Mouse (Mus musculus) MEL (cell line): ENCODE measurements around the gene Olfr358. TPM values are rescaled to one million over a fixed set of nuclear protein-coding genes. Genes with fewer than 3 reads are reported as not detected.

Experiments used
- DNase-seq: peaks from one replicate; pipeline ENCODE4 v3.0.0; 2011; ENCODE audit warnings: low read depth, low spot score
- H3K27ac ChIP-seq: 2 replicates; pipeline ENCODE4 v1.5.1; 2012; ENCODE audit warnings: low read depth, mild to moderate bottlenecking, control low read depth, low read length, moderate library complexity; ENCODE audit not compliant: control insufficient read depth
- H3K27me3 ChIP-seq, 2 experiments: fragments of 150-350 bp in 1 of 2; sonication (generic) in 1 of 2; 2 replicates each; pipeline ENCODE4 v1.6.1; 2012; ENCODE audit warnings: low read length in 2 of 2, mild to moderate bottlenecking in 2 of 2, improper control_type of control experiment in 1 of 2, moderate library complexity in 1 of 2; ENCODE audit not compliant: insufficient read depth in 2 of 2, control insufficient read depth in 1 of 2
- H3K36me3 ChIP-seq, 2 experiments: 2 replicates each; pipeline ENCODE4 v1.6.1; 2012 to 2014; ENCODE audit warnings: low read length in 2 of 2, improper control_type of control experiment in 1 of 2, inconsistent platforms in 1 of 2, mild to moderate bottlenecking in 1 of 2; ENCODE audit not compliant: insufficient read depth in 2 of 2, control insufficient read depth in 1 of 2
- H3K4me1 ChIP-seq, 2 experiments: fragments of 150-350 bp in 1 of 2; sonication (generic) in 1 of 2; 2 replicates each; pipeline ENCODE4 v1.6.1; 2012; ENCODE audit warnings: low read length in 2 of 2, improper control_type of control experiment in 1 of 2, mild to moderate bottlenecking in 1 of 2; ENCODE audit not compliant: insufficient read depth in 2 of 2, control insufficient read depth in 1 of 2
- H3K4me3 ChIP-seq, 2 experiments: fragments of 150-350 bp in 1 of 2; sonication (generic) in 1 of 2; 2 replicates each; pipeline ENCODE4 v1.5.1; 2012; ENCODE audit warnings: low read depth in 2 of 2, low read length in 2 of 2, mild to moderate bottlenecking in 2 of 2, moderate library complexity in 2 of 2, control low read depth in 1 of 2, improper control_type of control experiment in 1 of 2; ENCODE audit not compliant: control insufficient read depth in 1 of 2, insufficient read depth in 1 of 2
- H3K79me2 ChIP-seq: 2 replicates; pipeline ENCODE4 v1.6.1; 2012; ENCODE audit warnings: mild to moderate bottlenecking, low read length, moderate library complexity; ENCODE audit not compliant: control insufficient read depth, poor library complexity, insufficient read depth
- H3K9ac ChIP-seq: 2 replicates; pipeline ENCODE4 v1.6.1; 2012; ENCODE audit warnings: low read depth, mild to moderate bottlenecking, control low read depth, low read length, moderate library complexity; ENCODE audit not compliant: control insufficient read depth, poor library complexity, severe bottlenecking
- H3K9me3 ChIP-seq: fragments of 150-350 bp; sonication (generic); replicated peaks from 2 replicates; pipeline ENCODE4 v1.6.1; 2012; ENCODE audit warnings: mild to moderate bottlenecking, low read length, improper control_type of control experiment, moderate library complexity; ENCODE audit not compliant: insufficient read depth
- CHD2 ChIP-seq: IDR thresholded peaks from 2 replicates; pipeline ENCODE4 v1.6.1; 2011; ENCODE audit warnings: low read length, improper control_type of control experiment
- E2F4 ChIP-seq: IDR thresholded peaks from 2 replicates; pipeline ENCODE4 v1.6.1; 2011; ENCODE audit warnings: low read depth, low read length, improper control_type of control experiment, borderline replicate concordance
- ELF1 ChIP-seq: IDR thresholded peaks from 2 replicates; pipeline ENCODE4 v1.6.1; 2014; ENCODE audit warnings: low read depth, mild to moderate bottlenecking, inconsistent platforms, low read length, improper control_type of control experiment, moderate library complexity
- EP300 ChIP-seq, 2 experiments: IDR thresholded peaks; 2 replicates each; pipeline ENCODE4 v1.6.1; 2011; ENCODE audit warnings: improper control_type of control experiment in 2 of 2, low read length in 2 of 2, low read depth in 1 of 2, mild to moderate bottlenecking in 1 of 2
- GABPA ChIP-seq: IDR thresholded peaks from 2 replicates; pipeline ENCODE4 v1.6.1; 2012; ENCODE audit warnings: low read depth, mild to moderate bottlenecking, inconsistent platforms, low read length, improper control_type of control experiment, moderate library complexity
- HCFC1 ChIP-seq: IDR thresholded peaks from 2 replicates; pipeline ENCODE4 v1.6.1; 2012; ENCODE audit warnings: low read depth, mild to moderate bottlenecking, inconsistent platforms, low read length, improper control_type of control experiment, moderate library complexity
- KAT2A ChIP-seq: conservative IDR thresholded peaks from 2 replicates; pipeline ENCODE4 v1.6.1; 2012; ENCODE audit warnings: low read depth, low read length, improper control_type of control experiment, inconsistent platforms
- MAX ChIP-seq: IDR thresholded peaks from 2 replicates; pipeline ENCODE4 v1.6.1; 2011; ENCODE audit warnings: low read length, improper control_type of control experiment
- MEF2A ChIP-seq: IDR thresholded peaks from 2 replicates; pipeline ENCODE4 v1.6.1; 2014; ENCODE audit warnings: low read depth, mild to moderate bottlenecking, inconsistent platforms, low read length, improper control_type of control experiment; ENCODE audit not compliant: poor library complexity, insufficient replicate concordance, severe bottlenecking; ENCODE audit errors: extremely low read depth
- MXI1 ChIP-seq: IDR thresholded peaks from 2 replicates; pipeline ENCODE4 v1.6.1; 2011; ENCODE audit warnings: mild to moderate bottlenecking, low read depth, low read length, improper control_type of control experiment
- MYB ChIP-seq: IDR thresholded peaks from 2 replicates; pipeline ENCODE4 v1.6.1; 2011; ENCODE audit warnings: mild to moderate bottlenecking, low read depth, low read length, improper control_type of control experiment
- NELFE ChIP-seq: IDR thresholded peaks from 2 replicates; pipeline ENCODE4 v1.6.1; 2011; ENCODE audit warnings: low read depth, low read length, improper control_type of control experiment
- POLR2A ChIP-seq, 2 experiments: IDR thresholded peaks; 2 replicates each; pipeline ENCODE4 v1.6.1; 2011 to 2012; ENCODE audit warnings: low read length in 2 of 2, mild to moderate bottlenecking in 2 of 2, control low read depth in 1 of 2, improper control_type of control experiment in 1 of 2, low read depth in 1 of 2, moderate library complexity in 1 of 2; ENCODE audit not compliant: control insufficient read depth in 1 of 2, insufficient read depth in 1 of 2, poor library complexity in 1 of 2
- POLR2AphosphoS5 ChIP-seq: IDR thresholded peaks from 2 replicates; pipeline ENCODE4 v1.6.1; 2012; ENCODE audit warnings: low read depth, borderline replicate concordance, mild to moderate bottlenecking, inconsistent platforms, low read length, moderate library complexity, mixed read lengths
- RAD21 ChIP-seq: IDR thresholded peaks from 2 replicates; pipeline ENCODE4 v1.6.1; 2011; ENCODE audit warnings: mild to moderate bottlenecking, low read depth, low read length, improper control_type of control experiment
- RCOR1 ChIP-seq: IDR thresholded peaks from 2 replicates; pipeline ENCODE4 v1.6.1; 2012; ENCODE audit warnings: low read depth, mild to moderate bottlenecking, inconsistent platforms, low read length, improper control_type of control experiment
- SMC3 ChIP-seq: IDR thresholded peaks from 2 replicates; pipeline ENCODE4 v1.6.1; 2011; ENCODE audit warnings: low read depth, low read length, improper control_type of control experiment
- TAL1 ChIP-seq: IDR thresholded peaks from 2 replicates; pipeline ENCODE4 v1.6.1; 2012; ENCODE audit warnings: mild to moderate bottlenecking, inconsistent platforms, low read length, moderate library complexity, mixed read lengths
- TCF12 ChIP-seq: IDR thresholded peaks from 2 replicates; pipeline ENCODE4 v1.6.1; 2014; ENCODE audit warnings: low read depth, mild to moderate bottlenecking, inconsistent platforms, low read length, improper control_type of control experiment, moderate library complexity
- UBTF ChIP-seq: IDR thresholded peaks from 2 replicates; pipeline ENCODE4 v1.6.1; 2012; ENCODE audit warnings: low read depth, mild to moderate bottlenecking, inconsistent platforms, low read length, improper control_type of control experiment, moderate library complexity, borderline replicate concordance; ENCODE audit not compliant: insufficient read depth
- USF1 ChIP-seq: IDR thresholded peaks from 2 replicates; pipeline ENCODE4 v1.6.1; 2014; ENCODE audit warnings: low read depth, mild to moderate bottlenecking, inconsistent platforms, low read length, improper control_type of control experiment, moderate library complexity
- ZMIZ1 ChIP-seq: IDR thresholded peaks from 2 replicates; pipeline ENCODE4 v1.6.1; 2012; ENCODE audit warnings: low read depth, mild to moderate bottlenecking, inconsistent platforms, low read length, improper control_type of control experiment, moderate library complexity
- ZNF384 ChIP-seq: IDR thresholded peaks from 2 replicates; pipeline ENCODE4 v1.6.1; 2012; ENCODE audit warnings: low read depth, mild to moderate bottlenecking, inconsistent platforms, low read length, improper control_type of control experiment
- polyA plus RNA-seq, 2 experiments: library from polyadenylated mRNA; stranded (reverse) in 1 of 2; unstranded in 1 of 2; fragments of >175 nt in 1 of 2; fragments of >200 nt in 1 of 2; gene quantifications; 2 replicates each; pipeline versions ENCODE4 v1.2.1 to v1.2.4; 2012; ENCODE audit warnings: low replicate concordance in 2 of 2, low read depth in 1 of 2; ENCODE audit not compliant: insufficient read length in 2 of 2, insufficient read depth in 1 of 2, missing spikeins in 1 of 2
- total RNA-seq: library from RNA; depleted of rRNA; stranded (reverse); fragments of 300-350 nt; gene quantifications from 2 replicates; pipeline ENCODE4 v1.2.3, GENCODE M21; 2012; rRNA removed

Olfr358 gene
- total RNA-seq (not detected in 2 replicates), polyA plus RNA-seq (not detected)

- Histone ChIP-seq H3K4me1 (no peaks in the 10 kb centered on the region), H3K27ac (no peak within 1 kb of the TSS), H3K4me3 (no peak within 1 kb of the TSS), H3K79me2 (no peaks in the 10 kb centered on the region), H3K9ac (no peak within 1 kb of the TSS), H3K36me3 (no peaks in the 10 kb centered on the region), H3K9me3 (no peaks in the 10 kb centered on the region), H3K27me3 (no peaks in the 10 kb centered on the region)
- TF ChIP-seq HCFC1: no peak
- TF ChIP-seq MXI1: no peak
- TF ChIP-seq GABPA: no peak
- TF ChIP-seq RCOR1: no peak
- no peak for TF ChIP-seq CHD2
- TF ChIP-seq MAX: no peak
- TF ChIP-seq POLR2A (IDR thresholded peaks at IDR 0.05; ENCODE audit: control insufficient read depth in 1 of 2, insufficient read depth in 1 of 2, low read depth in 1 of 2, low read length in 2 of 2, poor library complexity in 1 of 2): no peak
- no peak for TF ChIP-seq KAT2A
- no peak for TF ChIP-seq TAL1
- no peak for TF ChIP-seq SMC3
- TF ChIP-seq MYB: no peak
- TF ChIP-seq ZNF384: no peak
- no peak for TF ChIP-seq E2F4
- no peak for TF ChIP-seq NELFE
- no peak for TF ChIP-seq EP300 (IDR thresholded peaks at IDR 0.05; ENCODE audit: low read depth in 1 of 2, low read length in 2 of 2)
- DNase-seq: no peak
Measured at GRCm38 (mm10) chr2:37009235-37009634, at the start of gene Olfr358. Gene Olfr358 (minus strand): TSS chr2:37009335.

GRCm38 (mm10) chr2:36997030-36997429 is 12.1 kb downstream of the Olfr358 start:
- Histone ChIP-seq H3K27ac (no peak overlapping the region), H3K79me2 (no peaks in the 10 kb centered on the region), H3K4me1 (no peaks in the 10 kb centered on the region), H3K4me3 (no peak overlapping the region), H3K36me3 (no peaks in the 10 kb centered on the region), H3K9ac (no peak overlapping the region), H3K9me3 (no peaks in the 10 kb centered on the region), H3K27me3 (no peaks in the 10 kb centered on the region)
- TF ChIP-seq MAX: no peak
- TF ChIP-seq RAD21: no peak
- no peak for TF ChIP-seq HCFC1
- no peak for TF ChIP-seq MEF2A
- TF ChIP-seq RCOR1: no peak
- no peak for TF ChIP-seq ZMIZ1
- TF ChIP-seq E2F4: no peak
- TF ChIP-seq CHD2: no peak
- no peak for TF ChIP-seq ELF1
- TF ChIP-seq SMC3: no peak
- TF ChIP-seq POLR2A (IDR thresholded peaks at IDR 0.05; ENCODE audit: control insufficient read depth in 1 of 2, insufficient read depth in 1 of 2, low read depth in 1 of 2, low read length in 2 of 2, poor library complexity in 1 of 2): no peak
- no peak for TF ChIP-seq UBTF
- TF ChIP-seq TCF12: no peak
- no peak for TF ChIP-seq USF1
- TF ChIP-seq POLR2AphosphoS5: no peak
- no peak for DNase-seq
